Mouse (Mus musculus) kidney, embryonic 14.5 days (tissue): ENCODE data around the gene Kpnb1. TPM values are rescaled to one million over a fixed set of nuclear protein-coding genes. Genes with fewer than 3 reads are reported as not detected.

Source experiments
- ATAC-seq: fragments of 200-750 bp; cut with Nextera tagmentation; 2 replicates; pipeline ENCODE4 v1.8.0; 2017; ENCODE audit warnings: moderate number of reproducible peaks, mild to moderate bottlenecking, moderate TSS enrichment, moderate library complexity; ENCODE audit not compliant: low FRiP score, low TSS enrichment
- H3K27ac ChIP-seq: fragments of 300-500 bp; sonication (generic); 2 replicates; pipeline ENCODE4 v1.5.1; 2014; ENCODE audit warnings: low read depth, mild to moderate bottlenecking, low read length, moderate library complexity, mixed read lengths
- H3K27me3 ChIP-seq: fragments of 300-500 bp; sonication (generic); 2 replicates; pipeline ENCODE4 v1.6.1; 2014; ENCODE audit warnings: mild to moderate bottlenecking, low read length; ENCODE audit not compliant: control insufficient read depth, insufficient read depth
- H3K36me3 ChIP-seq: fragments of 300-500 bp; sonication (generic); 2 replicates; pipeline ENCODE4 v1.6.1; 2014; ENCODE audit warnings: low read length, mixed read lengths; ENCODE audit not compliant: control insufficient read depth, insufficient read depth
- H3K4me1 ChIP-seq: fragments of 300-500 bp; sonication (generic); 2 replicates; pipeline ENCODE4 v1.6.1; 2014; ENCODE audit warnings: low read length, mixed read lengths; ENCODE audit not compliant: control insufficient read depth, insufficient read depth
- H3K4me2 ChIP-seq: fragments of 300-500 bp; sonication (generic); replicated peaks from 2 replicates; pipeline ENCODE4 v1.6.1; 2014; ENCODE audit warnings: low read depth, mild to moderate bottlenecking, low read length
- H3K4me3 ChIP-seq: fragments of 300-500 bp; sonication (generic); 2 replicates; pipeline ENCODE4 v1.5.1; 2014; ENCODE audit warnings: mild to moderate bottlenecking, low read length
- H3K9ac ChIP-seq: fragments of 300-500 bp; sonication (generic); 2 replicates; pipeline ENCODE4 v1.6.1; 2014; ENCODE audit warnings: low read depth, mild to moderate bottlenecking, low read length, moderate library complexity
- H3K9me3 ChIP-seq: fragments of 300-500 bp; sonication (generic); 2 replicates; pipeline ENCODE4 v1.6.1; 2016; ENCODE audit warnings: low read length; ENCODE audit not compliant: control insufficient read depth
- WGBS: fragments of 180-500 bp; shearing (Covaris S2); extraction: QIAGEN DNeasy Blood & Tissue Kit; methylation state at CpG from one replicate; pipeline ENCODE4 v1.1.7; 2014; 5-methylcytosine and 5-hydroxymethylcytosine counted together
- polyA plus RNA-seq: library from polyadenylated mRNA; unstranded; fragments of >200 nt; fragmentation: Nextera tagmentation; extraction: Ambion mirVana; gene quantifications from 2 replicates; pipeline ENCODE4 v1.2.1, GENCODE M21; 2014

Kpnb1 gene
- polyA plus RNA-seq, result 60.0 and 84.3 TPM in 2 replicates

GRCm38 (mm10) chr11:97187764-97188642 lies at the start of gene Kpnb1:
TSS of gene Kpnb1 (minus strand) at chr11:97187881.
- peaks cover 34% of the 10 kb centered on the region for H3K36me3 ChIP-seq
- H3K9me3 ChIP-seq, result no peaks in the 10 kb centered on the region
- peaks cover 24% of the 10 kb centered on the region for H3K4me1 ChIP-seq
- H3K9ac ChIP-seq, result peak within 1 kb of the TSS; percentile 96
- ATAC-seq, result peak; percentile 97
- WGBS, result under 1% methylated on average over 95 of the region's 101 CpGs
- peak within 1 kb of the TSS; percentile 89 for H3K4me3 ChIP-seq
- H3K4me2 ChIP-seq, result peak within 1 kb of the TSS; percentile 77
- no peaks in the 10 kb centered on the region for H3K27me3 ChIP-seq
- peak within 1 kb of the TSS; percentile 98 for H3K27ac ChIP-seq

DNA sequence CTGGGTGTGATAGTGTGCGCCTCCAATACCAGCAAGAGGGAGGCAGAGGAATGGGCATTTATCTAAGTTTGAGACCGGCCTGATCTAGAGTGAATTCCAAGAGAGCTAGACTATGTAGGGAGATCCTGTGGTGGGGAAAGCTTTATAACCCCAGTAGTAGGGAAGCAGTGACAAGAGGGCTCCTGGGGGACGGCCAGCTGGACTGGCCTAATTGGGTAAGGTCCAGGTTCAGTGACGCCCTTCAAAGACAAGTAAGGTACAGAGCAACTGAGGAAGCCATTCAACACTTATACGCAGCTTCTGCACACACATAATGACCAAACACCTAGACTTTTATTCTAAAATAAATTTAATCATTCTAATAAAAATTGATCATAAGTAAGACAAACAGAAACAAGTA lies 44.8 kb upstream of the Kpnb1 start:
- no peaks in the 10 kb centered on the region for H3K4me1 ChIP-seq
- 92% methylated on average over 5 of the region's 5 CpGs for WGBS

GRCm38 (mm10) chr11:97229396-97229795 lies 41.7 kb upstream of the Kpnb1 start:
- no peak for ATAC-seq
- no peaks in the 10 kb centered on the region for H3K27me3 ChIP-seq
- H3K4me1 ChIP-seq, result no peaks in the 10 kb centered on the region
- no peak overlapping the region for H3K27ac ChIP-seq
- H3K4me2 ChIP-seq, result no peak overlapping the region
- no peaks in the 10 kb centered on the region for H3K9me3 ChIP-seq
- 93% methylated on average over 2 of the region's 2 CpGs for WGBS
- H3K9ac ChIP-seq, result no peak overlapping the region
- no peak overlapping the region for H3K4me3 ChIP-seq
- H3K36me3 ChIP-seq, result peaks cover 74% of the 10 kb centered on the region

More for the DNA sequence above, 44.8 kb upstream of the Kpnb1 start:
- H3K27me3 ChIP-seq, result no peaks in the 10 kb centered on the region
- H3K9me3 ChIP-seq, result no peaks in the 10 kb centered on the region
- peaks cover 71% of the 10 kb centered on the region for H3K36me3 ChIP-seq
- no peak for ATAC-seq
- H3K4me3 ChIP-seq, result no peak overlapping the region
- no peak overlapping the region for H3K9ac ChIP-seq
- H3K27ac ChIP-seq, result no peak overlapping the region
- H3K4me2 ChIP-seq, result no peak overlapping the region

- Histone ChIP-seq H3K9me3 (no peaks in the 10 kb centered on the region), H3K4me2 (no peak overlapping the region), H3K36me3 (peaks cover 72% of the 10 kb centered on the region), H3K4me1 (no peaks in the 10 kb centered on the region), H3K27ac (no peak overlapping the region), H3K27me3 (no peaks in the 10 kb centered on the region), H3K4me3 (no peak overlapping the region), H3K9ac (no peak overlapping the region)
- ATAC-seq, result no peak
- WGBS, result 83% methylated on average over 7 of the region's 7 CpGs
Measured at GRCm38 (mm10) chr11:97228985-97229384, 41.3 kb upstream of the Kpnb1 start.

- H3K9ac ChIP-seq, result no peak overlapping the region
- peaks cover 76% of the 10 kb centered on the region for H3K36me3 ChIP-seq
- no peak overlapping the region for H3K27ac ChIP-seq
- no peaks in the 10 kb centered on the region for H3K4me1 ChIP-seq
- ATAC-seq, result no peak
- no peak overlapping the region for H3K4me3 ChIP-seq
- no peaks in the 10 kb centered on the region for H3K27me3 ChIP-seq
- H3K4me2 ChIP-seq, result no peak overlapping the region
- WGBS, result 100% methylated on average over 1 of the region's 1 CpGs
- H3K9me3 ChIP-seq, result no peaks in the 10 kb centered on the region
Measured at GRCm38 (mm10) chr11:97226131-97226530, 38.5 kb upstream of the Kpnb1 start.

DNA sequence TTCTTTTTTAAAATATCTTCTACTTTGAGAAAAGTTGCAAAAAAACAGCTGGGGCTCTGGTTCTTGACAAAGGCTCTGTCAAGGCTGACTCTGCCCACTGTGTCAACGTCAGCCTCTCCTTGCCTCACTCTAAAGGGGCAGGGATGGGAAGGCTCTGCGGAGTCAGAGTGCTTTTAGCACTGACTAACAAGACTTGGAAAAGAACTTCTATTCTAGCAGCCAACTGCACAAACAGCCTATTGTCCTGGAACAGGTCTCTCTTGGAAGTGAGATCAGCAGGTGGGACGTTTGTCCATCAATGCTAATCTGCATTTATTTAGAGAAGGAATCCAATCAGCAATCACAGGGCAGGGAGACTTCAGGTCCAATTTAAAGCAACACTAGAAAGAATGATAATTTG lies 35.8 kb upstream of the Kpnb1 start:
- Histone ChIP-seq H3K9ac (no peak overlapping the region), H3K9me3 (no peaks in the 10 kb centered on the region), H3K4me1 (no peaks in the 10 kb centered on the region), H3K4me2 (no peak overlapping the region), H3K27me3 (no peaks in the 10 kb centered on the region), H3K27ac (no peak overlapping the region), H3K4me3 (no peak overlapping the region), H3K36me3 (peaks cover 77% of the 10 kb centered on the region)
- WGBS, result 83% methylated on average over 3 of the region's 3 CpGs
- no peak for ATAC-seq

GRCm38 (mm10) chr11:97221611-97222010 lies 33.9 kb upstream of the Kpnb1 start:
- no peak overlapping the region for H3K4me3 ChIP-seq
- 97% methylated on average over 2 of the region's 2 CpGs for WGBS
- peaks cover 80% of the 10 kb centered on the region for H3K36me3 ChIP-seq
- no peak overlapping the region for H3K9ac ChIP-seq
- no peaks in the 10 kb centered on the region for H3K4me1 ChIP-seq
- H3K9me3 ChIP-seq, result no peaks in the 10 kb centered on the region
- no peak overlapping the region for H3K4me2 ChIP-seq
- H3K27me3 ChIP-seq, result no peaks in the 10 kb centered on the region
- no peak for ATAC-seq
- H3K27ac ChIP-seq, result no peak overlapping the region

DNA sequence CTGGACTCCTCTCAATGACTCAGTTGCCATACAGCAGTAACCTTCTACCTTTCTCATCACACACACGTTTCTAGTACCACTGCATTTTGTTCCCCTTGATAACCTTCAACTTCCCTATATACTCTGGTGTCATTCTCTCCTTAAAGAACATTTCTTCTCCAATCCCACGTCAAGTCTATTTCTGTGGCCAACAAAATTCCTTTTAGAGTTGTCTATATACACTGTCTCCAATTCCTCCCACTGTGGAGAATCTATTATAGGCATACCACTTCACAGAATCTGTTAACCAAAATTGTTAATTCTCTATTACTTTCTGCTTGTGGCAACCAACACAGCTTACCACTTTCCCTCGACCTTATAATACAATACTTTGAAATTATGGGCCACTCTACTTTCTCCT lies 32.5 kb upstream of the Kpnb1 start:
- peaks cover 82% of the 10 kb centered on the region for H3K36me3 ChIP-seq
- WGBS, result 93% methylated on average over 3 of the region's 3 CpGs

DNA sequence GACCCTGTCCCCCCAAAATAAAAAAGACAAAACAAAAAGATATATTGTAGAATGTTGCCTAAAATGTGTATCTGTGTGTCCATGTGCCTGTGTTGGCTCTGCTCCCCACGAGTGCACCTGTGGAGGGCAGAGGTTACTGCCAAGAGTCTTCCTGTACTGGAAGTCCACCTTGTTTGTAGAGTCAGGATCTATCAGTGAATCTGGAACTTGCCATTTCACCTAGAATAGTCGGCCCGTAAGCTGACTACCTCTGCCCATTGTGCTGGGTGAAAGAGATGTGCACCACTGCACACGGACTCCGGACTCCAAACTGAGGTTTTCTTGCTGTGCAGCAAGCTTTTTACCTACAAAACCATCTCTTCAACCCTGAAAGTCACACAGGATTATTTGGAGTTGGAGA lies 26.7 kb upstream of the Kpnb1 start:
- H3K27ac ChIP-seq, result no peak overlapping the region
- peaks cover 80% of the 10 kb centered on the region for H3K36me3 ChIP-seq
- H3K9ac ChIP-seq, result no peak overlapping the region
- no peak overlapping the region for H3K4me3 ChIP-seq
- 96% methylated on average over 5 of the region's 5 CpGs for WGBS
- H3K4me2 ChIP-seq, result no peak overlapping the region
- no peaks in the 10 kb centered on the region for H3K9me3 ChIP-seq
- H3K4me1 ChIP-seq, result no peaks in the 10 kb centered on the region
- H3K27me3 ChIP-seq, result no peaks in the 10 kb centered on the region
- no peak for ATAC-seq

More for the DNA sequence above, 32.5 kb upstream of the Kpnb1 start:
- no peaks in the 10 kb centered on the region for H3K9me3 ChIP-seq
- no peak overlapping the region for H3K27ac ChIP-seq
- no peaks in the 10 kb centered on the region for H3K27me3 ChIP-seq
- no peaks in the 10 kb centered on the region for H3K4me1 ChIP-seq
- no peak overlapping the region for H3K9ac ChIP-seq
- H3K4me3 ChIP-seq, result no peak overlapping the region
- no peak overlapping the region for H3K4me2 ChIP-seq
- no peak for ATAC-seq
